Mouse (Mus musculus) bone marrow, adult 2 months (tissue): ENCODE measurements around the gene Adgrb3. TPM values are rescaled to one million over a fixed set of nuclear protein-coding genes. Genes with fewer than 3 reads are reported as not detected.
"Not testable (repeated sequence)": the region's sequence is repeated elsewhere in the genome, so short reads cannot be mapped to it uniquely, and the experiment has no call there.

Source experiments
- H3K27ac ChIP-seq: fragments of 200-500 bp; 2 replicates; pipeline ENCODE4 v1.5.1; 2012; ENCODE audit warnings: low read depth, mild to moderate bottlenecking, control low read depth, inconsistent platforms, low read length; ENCODE audit not compliant: control insufficient read depth, poor library complexity, insufficient read depth
- H3K4me1 ChIP-seq: fragments of 200-500 bp; 2 replicates; pipeline ENCODE4 v1.6.1; 2011; ENCODE audit warnings: low read length; ENCODE audit not compliant: control insufficient read depth, insufficient read depth
- H3K4me3 ChIP-seq: fragments of 200-500 bp; replicated peaks from 2 replicates; pipeline ENCODE3; 2011; ENCODE audit warnings: mild to moderate bottlenecking, low read depth, low read length, control low read depth; ENCODE audit not compliant: control insufficient read depth
- CTCF ChIP-seq: fragments of 200-500 bp; IDR thresholded peaks from 2 replicates; pipeline ENCODE4 v1.5.1; 2011; ENCODE audit warnings: low read length, control low read depth; ENCODE audit not compliant: control insufficient read depth, insufficient read depth
- POLR2A ChIP-seq: fragments of 200-500 bp; IDR thresholded peaks from 2 replicates; pipeline ENCODE4 v1.6.1; 2011; ENCODE audit warnings: low read depth, mild to moderate bottlenecking, control low read depth, low read length, borderline replicate concordance; ENCODE audit not compliant: control insufficient read depth
- WGBS: fragments of 180-500 bp; shearing (Covaris S2); methylation state at CpG from one replicate; pipeline ENCODE4 v1.1.7; 2018; 5-methylcytosine and 5-hydroxymethylcytosine counted together
- polyA plus RNA-seq: library from polyadenylated mRNA; stranded (reverse); fragments of >200 nt; gene quantifications from 2 replicates; pipeline ENCODE4 v1.2.4, GENCODE M21; 2011; ENCODE audit warnings: low replicate concordance; ENCODE audit not compliant: missing spikeins, insufficient read depth, insufficient read length

Gene Adgrb3
- polyA plus RNA-seq, 1 experiment = 0.35 TPM

- no peak overlapping the region for H3K27ac ChIP-seq
Measured at GRCm38 (mm10) chr1:25510321-25511055, 319.0 kb downstream of the Adgrb3 start.

GRCm38 (mm10) chr1:25504313-25504712 lies 325.2 kb downstream of the Adgrb3 start:
- no peak for TF ChIP-seq CTCF
- TF ChIP-seq POLR2A = no peak
- H3K27ac ChIP-seq = no peak overlapping the region
- no peak overlapping the region for H3K4me3 ChIP-seq
- WGBS = 34% methylated on average over 4 of the region's 4 CpGs
- H3K4me1 ChIP-seq = no peaks in the 10 kb centered on the region

More at GRCm38 (mm10) chr1:25510321-25511055, 319.0 kb downstream of the Adgrb3 start:
- WGBS = 50% methylated on average over 10 of the region's 10 CpGs
- TF ChIP-seq POLR2A (no peak), CTCF (no peak)
- no peaks in the 10 kb centered on the region for H3K4me1 ChIP-seq
- H3K4me3 ChIP-seq = no peak overlapping the region

- no peak for TF ChIP-seq CTCF
- TF ChIP-seq POLR2A = no peak
- H3K27ac ChIP-seq = no peak overlapping the region
- H3K4me3 ChIP-seq = no peak overlapping the region
- 72% methylated on average over 4 of the region's 4 CpGs for WGBS
- H3K4me1 ChIP-seq = no peaks in the 10 kb centered on the region
Measured at GRCm38 (mm10) chr1:25503524-25503923, 326.0 kb downstream of the Adgrb3 start.

- TF ChIP-seq POLR2A (no peak), CTCF (no peak)
- H3K4me3 ChIP-seq = no peak overlapping the region
- WGBS = 59% methylated on average over 3 of the region's 3 CpGs
- H3K4me1 ChIP-seq = no peaks in the 10 kb centered on the region
- H3K27ac ChIP-seq = no peak overlapping the region
Measured at GRCm38 (mm10) chr1:25495202-25495914, 334.1 kb downstream of the Adgrb3 start.

- H3K4me1 ChIP-seq = no peaks in the 10 kb centered on the region
- no peak overlapping the region for H3K4me3 ChIP-seq
- 65% methylated on average over 1 of the region's 1 CpGs for WGBS
- no peak overlapping the region for H3K27ac ChIP-seq
- TF ChIP-seq CTCF (no peak), POLR2A (no peak)
Measured at GRCm38 (mm10) chr1:25491503-25491902, 338.0 kb downstream of the Adgrb3 start.

- no peak overlapping the region for H3K27ac ChIP-seq
- H3K4me3 ChIP-seq = no peak overlapping the region
- H3K4me1 ChIP-seq = no peaks in the 10 kb centered on the region
- TF ChIP-seq CTCF (no peak), POLR2A (no peak)
- WGBS = 65% methylated on average over 2 of the region's 2 CpGs
Measured at GRCm38 (mm10) chr1:25490174-25490573, 339.3 kb downstream of the Adgrb3 start.

- H3K4me3 ChIP-seq = no peak overlapping the region
- H3K27ac ChIP-seq = no peak overlapping the region
- H3K4me1 ChIP-seq = no peaks in the 10 kb centered on the region
- TF ChIP-seq POLR2A (no peak), CTCF (no peak)
- 70% methylated on average over 3 of the region's 3 CpGs for WGBS
Measured at GRCm38 (mm10) chr1:25475699-25476098, 353.8 kb downstream of the Adgrb3 start.

GRCm38 (mm10) chr1:25474469-25474868 lies 355.0 kb downstream of the Adgrb3 start:
- no peaks in the 10 kb centered on the region for H3K4me1 ChIP-seq
- WGBS = 64% methylated on average over 11 of the region's 11 CpGs
- TF ChIP-seq POLR2A (no peak), CTCF (no peak)
- H3K27ac ChIP-seq = no peak overlapping the region
- H3K4me3 ChIP-seq = no peak overlapping the region

- H3K27ac ChIP-seq, H3K4me3 ChIP-seq, H3K4me1 ChIP-seq: not testable (repeated sequence)
- 47% methylated on average over 2 of the region's 2 CpGs for WGBS
Measured at GRCm38 (mm10) chr1:25471612-25472011, 357.9 kb downstream of the Adgrb3 start.
